Mouse (Mus musculus) C2C12 (cell line): Measurements from ENCODE around the gene Alpl. TPM values are rescaled to one million over a fixed set of nuclear protein-coding genes. Genes with fewer than 3 reads are reported as not detected.

Source experiments
- H3K27me3 ChIP-seq: one replicate; pipeline ENCODE4 v1.6.1; 2011; ENCODE audit not compliant: control insufficient read depth, insufficient read depth, insufficient read length
- H3K36me3 ChIP-seq: one replicate; pipeline ENCODE4 v1.6.1; 2011; ENCODE audit not compliant: control insufficient read depth, insufficient read depth
- H3K4me3 ChIP-seq: one replicate; pipeline ENCODE4 v1.5.1; 2011; ENCODE audit warnings: mild to moderate bottlenecking, control low read depth; ENCODE audit not compliant: poor library complexity, insufficient read depth, severe bottlenecking
- H3K79me2 ChIP-seq: one replicate; pipeline ENCODE4 v1.6.1; 2011; ENCODE audit not compliant: control insufficient read depth, insufficient read depth
- H3K79me3 ChIP-seq: one replicate; pipeline ENCODE4 v1.6.1; 2011; ENCODE audit warnings: low read depth, control low read depth
- H3ac ChIP-seq: one replicate; pipeline ENCODE3; 2011; ENCODE audit warnings: low read depth; ENCODE audit not compliant: control insufficient read depth, insufficient read length
- CEBPB ChIP-seq: IDR thresholded peaks from one replicate; pipeline ENCODE4 v1.6.1; 2011; ENCODE audit warnings: low read depth, mild to moderate bottlenecking, control low read depth, moderate library complexity
- CTCF ChIP-seq: IDR thresholded peaks from one replicate; pipeline ENCODE4 v1.5.1; 2011; ENCODE audit not compliant: control insufficient read depth, insufficient read depth, insufficient read length
- FOSL1 ChIP-seq: IDR thresholded peaks from one replicate; pipeline ENCODE4 v1.8.0; 2011; ENCODE audit warnings: mild to moderate bottlenecking, low read length; ENCODE audit not compliant: poor library complexity, insufficient read depth, severe bottlenecking
- MAX ChIP-seq: IDR thresholded peaks from one replicate; pipeline ENCODE4 v1.6.1; 2011; ENCODE audit warnings: mild to moderate bottlenecking, control low read depth
- MYOD1 ChIP-seq: IDR thresholded peaks from one replicate; pipeline ENCODE4 v1.6.1; 2011; ENCODE audit warnings: low read depth; ENCODE audit not compliant: control insufficient read depth, insufficient read length
- MYOG ChIP-seq: IDR thresholded peaks from one replicate; pipeline ENCODE4 v1.6.1; 2011; ENCODE audit not compliant: control insufficient read depth, insufficient read length; ENCODE audit errors: extremely low read depth
- USF1 ChIP-seq: IDR thresholded peaks from one replicate; pipeline ENCODE4 v1.6.1; 2011; ENCODE audit warnings: low read depth, mild to moderate bottlenecking, control low read depth, moderate library complexity
- polyA plus RNA-seq: library from polyadenylated mRNA; unstranded; fragments of >200 nt; fragmentation: generic; extraction: Trizol; gene quantifications from one replicate; pipeline ENCODE4 v1.2.1, GENCODE M21; 2012; ENCODE audit warnings: missing spikeins

The Alpl gene
- polyA plus RNA-seq, 1 experiment: 0.13 TPM

GRCm38 (mm10) chr4:137766365-137766764 is 29.8 kb downstream of the Alpl start:
- no peaks in the 10 kb centered on the region for H3K79me2 ChIP-seq
- no peak overlapping the region for H3K4me3 ChIP-seq
- TF ChIP-seq CTCF (no peak), MAX (no peak), USF1 (no peak), MYOD1 (no peak), MYOG (no peak), FOSL1 (no peak), CEBPB (no peak)
- H3K79me3 ChIP-seq: no peaks in the 10 kb centered on the region
- no peaks in the 10 kb centered on the region for H3K36me3 ChIP-seq
- H3ac ChIP-seq: no peak overlapping the region
- H3K27me3 ChIP-seq: peaks cover 35% of the 10 kb centered on the region

DNA sequence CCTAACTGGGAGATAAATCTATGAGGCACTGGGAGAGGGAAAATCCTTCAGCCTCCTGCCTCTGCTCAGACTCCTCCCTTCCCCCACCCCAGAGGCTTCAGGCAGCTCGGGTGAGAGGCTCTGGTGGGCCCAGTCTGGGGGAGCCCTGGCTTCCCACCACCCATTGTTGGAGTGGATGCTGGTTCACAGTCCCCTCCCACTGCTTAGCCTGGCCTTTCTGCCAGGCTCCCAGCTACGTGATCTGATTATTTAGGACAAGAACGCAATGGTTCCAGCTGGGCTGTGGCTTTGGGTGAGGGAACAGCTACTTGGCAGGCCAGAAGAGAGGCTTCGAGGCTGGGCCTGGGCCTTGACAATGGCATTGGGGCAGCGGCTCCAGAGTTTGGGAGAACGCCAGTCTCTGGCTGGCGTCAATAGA is 30.6 kb downstream of the Alpl start:
- Histone ChIP-seq H3K27me3 (peaks cover 29% of the 10 kb centered on the region), H3K36me3 (no peaks in the 10 kb centered on the region), H3K79me3 (no peaks in the 10 kb centered on the region), H3K4me3 (no peak overlapping the region), H3ac (no peak overlapping the region), H3K79me2 (no peaks in the 10 kb centered on the region)
- TF ChIP-seq CEBPB: no peak
- TF ChIP-seq CTCF: no peak
- no peak for TF ChIP-seq FOSL1
- TF ChIP-seq MAX: no peak
- no peak for TF ChIP-seq MYOG
- TF ChIP-seq MYOD1: no peak

GRCm38 (mm10) chr4:137764621-137765020 is 31.6 kb downstream of the Alpl start:
- H3K27me3 ChIP-seq: peaks cover 23% of the 10 kb centered on the region
- no peaks in the 10 kb centered on the region for H3K79me3 ChIP-seq
- no peak overlapping the region for H3K4me3 ChIP-seq
- H3K79me2 ChIP-seq: no peaks in the 10 kb centered on the region
- H3ac ChIP-seq: no peak overlapping the region
- H3K36me3 ChIP-seq: no peaks in the 10 kb centered on the region
- TF ChIP-seq CEBPB (no peak), USF1 (no peak), FOSL1 (no peak), MYOG (no peak), MAX (no peak), MYOD1 (no peak), CTCF (no peak)

DNA sequence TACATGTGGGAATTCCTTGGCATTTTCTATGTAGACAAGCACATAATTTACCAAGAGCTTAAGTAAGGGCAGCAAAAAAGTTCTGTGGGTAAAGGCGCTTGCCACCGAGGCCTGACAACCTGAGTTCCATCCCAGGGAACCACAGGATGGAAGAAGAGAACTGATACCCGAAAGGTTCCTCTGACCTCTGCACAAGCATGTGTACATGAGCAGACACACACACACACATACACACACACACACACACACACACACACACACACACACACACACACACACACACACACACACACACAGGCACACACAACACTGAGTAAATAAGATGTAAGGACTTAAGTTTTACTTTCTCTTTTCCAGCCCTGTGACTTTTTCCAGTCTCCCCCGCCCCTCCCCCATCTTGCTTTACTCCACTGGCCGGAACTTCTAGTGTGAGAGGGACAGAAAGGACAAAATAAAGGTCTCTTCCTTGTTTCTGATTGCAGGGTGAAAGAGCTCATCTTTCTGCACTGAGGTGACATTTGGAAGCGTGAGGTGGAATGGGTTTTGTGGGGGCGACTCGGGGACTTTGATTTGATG is 32.2 kb downstream of the Alpl start:
- no peaks in the 10 kb centered on the region for H3K79me3 ChIP-seq
- H3K27me3 ChIP-seq: peaks cover 18% of the 10 kb centered on the region
- no peak overlapping the region for H3ac ChIP-seq
- TF ChIP-seq USF1 (no peak), CTCF (no peak), FOSL1 (no peak), CEBPB (no peak), MYOG (no peak), MYOD1 (no peak), MAX (no peak)
- no peaks in the 10 kb centered on the region for H3K79me2 ChIP-seq
- H3K36me3 ChIP-seq: no peaks in the 10 kb centered on the region
- H3K4me3 ChIP-seq: no peak overlapping the region

DNA sequence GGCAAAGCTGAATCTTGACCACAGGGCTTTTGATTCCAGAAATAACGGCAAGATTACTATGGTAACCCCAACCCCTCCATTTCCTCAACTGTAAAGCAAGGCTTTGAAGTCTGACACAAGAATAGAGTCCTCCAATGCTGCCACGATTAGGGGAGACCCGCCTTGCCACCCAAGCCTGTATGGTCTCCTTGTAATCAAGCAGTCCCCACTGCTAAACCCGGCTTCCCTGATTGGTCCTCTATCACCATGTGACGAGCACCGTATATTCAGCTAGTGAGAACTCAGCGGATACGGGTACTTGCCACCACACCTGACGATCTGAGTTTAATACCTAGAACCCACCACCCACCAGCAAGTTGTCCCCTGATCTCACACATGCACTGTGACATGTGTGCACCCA is 33.3 kb downstream of the Alpl start:
- Histone ChIP-seq H3K27me3 (peaks cover 18% of the 10 kb centered on the region), H3K79me2 (no peaks in the 10 kb centered on the region), H3K36me3 (no peaks in the 10 kb centered on the region), H3K4me3 (no peak overlapping the region), H3ac (no peak overlapping the region), H3K79me3 (no peaks in the 10 kb centered on the region)
- TF ChIP-seq MYOD1: no peak

- no peaks in the 10 kb centered on the region for H3K79me3 ChIP-seq
- H3K27me3 ChIP-seq: peaks cover 58% of the 10 kb centered on the region
- no peaks in the 10 kb centered on the region for H3K36me3 ChIP-seq
- TF ChIP-seq FOSL1: no peak
- no peak for TF ChIP-seq CEBPB
- no peak for TF ChIP-seq MYOG
- TF ChIP-seq MYOD1: no peak
- no peak for TF ChIP-seq CTCF
- no peak for TF ChIP-seq MAX
- no peak for TF ChIP-seq USF1
- H3ac ChIP-seq: no peak overlapping the region
- H3K79me2 ChIP-seq: no peaks in the 10 kb centered on the region
- H3K4me3 ChIP-seq: no peak overlapping the region
Observed at GRCm38 (mm10) chr4:137754446-137754845, 41.7 kb downstream of the Alpl start.
